ENCODE assay signal across 10 mouse cellular contexts in the genomic region with DNA sequence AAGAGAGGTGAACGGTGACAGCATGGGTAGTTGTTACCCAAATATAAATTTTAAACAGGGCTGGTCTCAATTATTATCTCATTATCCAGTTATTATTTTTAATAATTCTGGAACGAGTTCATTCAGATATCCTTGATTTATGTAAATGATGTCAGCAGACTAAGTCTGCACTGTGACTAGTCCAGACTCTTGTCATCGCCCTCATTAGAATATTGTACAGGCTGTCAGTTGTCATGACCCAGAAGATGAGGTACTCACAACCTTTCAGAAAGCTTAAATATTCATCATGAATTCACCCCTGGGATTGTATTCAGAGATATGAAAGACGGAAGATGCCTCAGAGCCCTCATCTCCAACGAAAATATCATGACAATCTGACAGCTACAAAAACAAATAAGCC.
"Had no signal": no experiment of that assay in that cellular context is flagged by ENCODE, and none has a peak within 500 bp of the region (broad histone marks: within the 10 kb centered on the region; RNA-seq: fewer than 3 reads in every experiment).

No protein-coding gene starts in this region.

- H3K4me1 ChIP-seq: limb, embryonic 13.5 days had no signal

- H3K9me3 ChIP-seq: limb, embryonic 13.5 days had no signal

- H3K27me3 ChIP-seq: limb, embryonic 13.5 days had no signal

- H3K9ac ChIP-seq: limb, embryonic 13.5 days; liver, embryonic 14.5 days had no signal

- H3K4me2 ChIP-seq: limb, embryonic 13.5 days had no signal

- DNase-seq: kidney, adult 9 months; kidney, postnatal 10 days; kidney, postnatal 4 days; left cerebral cortex, postnatal 4 days; lung, adult 18-20 months; thymus, postnatal 4 days had no signal

- H3K36me3 ChIP-seq: limb, embryonic 13.5 days had no signal

- H3K4me3 ChIP-seq: layer of hippocampus, adult 2 months; limb, embryonic 13.5 days had no signal

- H3K27ac ChIP-seq: layer of hippocampus, adult 2 months; limb, embryonic 13.5 days; liver, embryonic 14.5 days; stomach, postnatal 0 days had no signal
